Mouse (Mus musculus) erythroblast, embryonic 14.5 days (primary cell): ENCODE measurements at regions not wholly inside any gene's neighbourhood (a gene's known extent, or its start where the extent isn't known, plus 50 kb on each side); places are given as distances from the start of the nearest gene placed in this dataset.

Source experiments
- GATA1 ChIP-seq: IDR thresholded peaks from 2 replicates; pipeline ENCODE4 v1.6.1; 2012; ENCODE audit warnings: low read length, inconsistent platforms, mixed read lengths
- TAL1 ChIP-seq: IDR thresholded peaks from 3 replicates; pipeline ENCODE4 v1.6.1; 2012; ENCODE audit warnings: low read length, inconsistent platforms, mixed read lengths

GRCm38 (mm10) chr6:140108083-140108482, 66.8 kb upstream of the Plcz1 start:
- TF ChIP-seq GATA1 = no peak
- no peak for TF ChIP-seq TAL1
